Mouse (Mus musculus) kidney, adult 18-20 months (tissue): Measurements from ENCODE around the gene Fzd2.

Experiments
- DNase-seq: peaks from one replicate; pipeline ENCODE4 v3.0.0; 2021

Fzd2 gene

GRCm38 (mm10) chr11:102623876-102624789, 19.9 kb downstream of the Fzd2 start:
- peak; percentile 21 for DNase-seq

- no peak for DNase-seq
Observed at GRCm38 (mm10) chr11:102624888-102625407, 20.8 kb downstream of the Fzd2 start.

GRCm38 (mm10) chr11:102627171-102627931, 23.2 kb downstream of the Fzd2 start:
- DNase-seq = no peak

- DNase-seq = no peak
Observed at GRCm38 (mm10) chr11:102628529-102628928, 24.3 kb downstream of the Fzd2 start.

GRCm38 (mm10) chr11:102629375-102629774, 25.2 kb downstream of the Fzd2 start:
- no peak for DNase-seq

GRCm38 (mm10) chr11:102630731-102631130, 26.5 kb downstream of the Fzd2 start:
- no peak for DNase-seq

GRCm38 (mm10) chr11:102631203-102631602, 27.0 kb downstream of the Fzd2 start:
- no peak for DNase-seq

GRCm38 (mm10) chr11:102632725-102633124, 28.5 kb downstream of the Fzd2 start:
- DNase-seq = no peak

- no peak for DNase-seq
Observed at GRCm38 (mm10) chr11:102633379-102633778, 29.2 kb downstream of the Fzd2 start.

GRCm38 (mm10) chr11:102636887-102637286, 32.7 kb downstream of the Fzd2 start:
- no peak for DNase-seq

GRCm38 (mm10) chr11:102643891-102644382, 39.7 kb downstream of the Fzd2 start:
- peak; percentile 11 for DNase-seq

GRCm38 (mm10) chr11:102646226-102646625, 42.0 kb downstream of the Fzd2 start:
- DNase-seq = no peak

GRCm38 (mm10) chr11:102647885-102648284, 43.7 kb downstream of the Fzd2 start:
- no peak for DNase-seq

GRCm38 (mm10) chr11:102651381-102651780, 47.2 kb downstream of the Fzd2 start:
- peak; percentile 57 for DNase-seq

- peak; percentile 9 for DNase-seq
Observed at GRCm38 (mm10) chr11:102652844-102653243, 48.6 kb downstream of the Fzd2 start.

- DNase-seq = no peak
Observed at GRCm38 (mm10) chr11:102655888-102656287, 51.7 kb downstream of the Fzd2 start.

- no peak for DNase-seq
Observed at GRCm38 (mm10) chr11:102656326-102656926, 52.2 kb downstream of the Fzd2 start.

- DNase-seq = no peak
Observed at GRCm38 (mm10) chr11:102656931-102657330, 52.7 kb downstream of the Fzd2 start.
